Mouse (Mus musculus) myocyte (in vitro differentiated cells): Measurements from ENCODE around the gene Cops8.

Experiments used
- E2F4 ChIP-seq: IDR thresholded peaks from one replicate; pipeline ENCODE4 v1.6.1; 2011; ENCODE audit warnings: mild to moderate bottlenecking, control low read depth, moderate library complexity; ENCODE audit not compliant: insufficient read depth
- MAX ChIP-seq: IDR thresholded peaks from one replicate; pipeline ENCODE4 v1.6.1; 2011; ENCODE audit warnings: low read depth, mild to moderate bottlenecking, control low read depth
- MYOD1 ChIP-seq, 3 experiments: IDR thresholded peaks; one replicate each; pipeline ENCODE4 v1.6.1; 2011; ENCODE audit warnings: control low read depth in 2 of 3, low read depth in 2 of 3, mild to moderate bottlenecking in 2 of 3, moderate library complexity in 1 of 3; ENCODE audit not compliant: insufficient read length in 2 of 3, control insufficient read depth in 1 of 3
- MYOG ChIP-seq, 3 experiments: IDR thresholded peaks; one replicate each; pipeline ENCODE4 v1.6.1; 2011; ENCODE audit warnings: control low read depth in 2 of 3, low read depth in 2 of 3, mild to moderate bottlenecking in 2 of 3; ENCODE audit not compliant: insufficient read length in 2 of 3, control insufficient read depth in 1 of 3, insufficient read depth in 1 of 3
- POLR2A ChIP-seq: IDR thresholded peaks from one replicate; pipeline ENCODE4 v1.6.1; 2011; ENCODE audit warnings: low read depth, mild to moderate bottlenecking, control low read depth, moderate library complexity; ENCODE audit not compliant: insufficient read length
- POLR2AphosphoS2 ChIP-seq: IDR thresholded peaks from one replicate; pipeline ENCODE4 v1.6.1; 2011; ENCODE audit warnings: low read depth, control low read depth; ENCODE audit not compliant: insufficient read length
- USF1 ChIP-seq: IDR thresholded peaks from one replicate; pipeline ENCODE4 v1.6.1; 2011; ENCODE audit warnings: low read depth, mild to moderate bottlenecking, control low read depth, moderate library complexity

- no peak for TF ChIP-seq MAX
- no peak for TF ChIP-seq POLR2A
- TF ChIP-seq MYOD1 (IDR thresholded peaks at IDR 0.05; ENCODE audit: control insufficient read depth in 1 of 3, insufficient read length in 2 of 3, low read depth in 2 of 3): peak in 2 of 3 experiments; percentile 30 to 63
- no peak for TF ChIP-seq USF1
- TF ChIP-seq POLR2AphosphoS2: no peak
- no peak for TF ChIP-seq MYOG (IDR thresholded peaks at IDR 0.05; ENCODE audit: control insufficient read depth in 1 of 3, insufficient read depth in 1 of 3, insufficient read length in 2 of 3, low read depth in 2 of 3)
- TF ChIP-seq E2F4: no peak
These were observed 48.1 kb downstream of the Cops8 start for GRCm38 (mm10) chr1:90650781-90651437.
